Mouse (Mus musculus) stomach, postnatal 0 days (tissue): ENCODE measurements around the gene Prr9. TPM values are rescaled to one million over a fixed set of nuclear protein-coding genes. Genes with fewer than 3 reads are reported as not detected.

ENCODE experiments used
- ATAC-seq: fragments of 200-750 bp; cut with Nextera tagmentation; 2 replicates; pipeline ENCODE4 v1.8.0; 2017; ENCODE audit not compliant: low FRiP score, low TSS enrichment
- DNase-seq: peaks from one replicate; pipeline ENCODE4 v3.0.0-alpha.2; 2016; ENCODE audit warnings: low spot score
- H3K27ac ChIP-seq: fragments of 300-500 bp; sonication (generic); replicated peaks from 2 replicates; pipeline ENCODE4 v1.5.1; 2014; ENCODE audit warnings: mild to moderate bottlenecking, control low read depth
- H3K27me3 ChIP-seq: fragments of 300-500 bp; sonication (generic); 2 replicates; pipeline ENCODE4 v1.6.1; 2014; ENCODE audit warnings: low read length; ENCODE audit not compliant: control insufficient read depth, insufficient read depth
- H3K36me3 ChIP-seq: fragments of 300-500 bp; sonication (generic); 2 replicates; pipeline ENCODE4 v1.6.1; 2014; ENCODE audit warnings: low read length, mixed read lengths; ENCODE audit not compliant: control insufficient read depth, insufficient read depth
- H3K4me1 ChIP-seq: fragments of 300-500 bp; sonication (generic); replicated peaks from 2 replicates; pipeline ENCODE4 v1.6.1; 2014; ENCODE audit warnings: antibody characterized with exemption; ENCODE audit not compliant: control insufficient read depth, insufficient read depth
- H3K4me2 ChIP-seq: fragments of 300-500 bp; sonication (generic); replicated peaks from 2 replicates; pipeline ENCODE4 v1.6.1; 2014; ENCODE audit warnings: low read depth, mild to moderate bottlenecking, control low read depth, moderate library complexity
- H3K4me3 ChIP-seq: fragments of 300-500 bp; sonication (generic); 2 replicates; pipeline ENCODE4 v1.5.1; 2014; ENCODE audit warnings: low read depth, low read length, control low read depth
- H3K9ac ChIP-seq: fragments of 300-500 bp; sonication (generic); 2 replicates; pipeline ENCODE4 v1.6.1; 2014; ENCODE audit warnings: mild to moderate bottlenecking, low read length, control low read depth, mixed read lengths
- H3K9me3 ChIP-seq: fragments of 300-500 bp; sonication (generic); 2 replicates; pipeline ENCODE4 v1.6.1; 2016; ENCODE audit warnings: low read length; ENCODE audit not compliant: control insufficient read depth
- CTCF ChIP-seq: IDR thresholded peaks from 2 replicates; pipeline ENCODE4 v1.5.1; 2016; ENCODE audit warnings: antibody characterized with exemption, low read depth, mild to moderate bottlenecking, moderate library complexity
- EP300 ChIP-seq: optimal IDR thresholded peaks from 2 replicates; pipeline ENCODE3; 2016; ENCODE audit warnings: antibody characterized with exemption
- WGBS: fragments of 180-500 bp; shearing (Covaris S2); extraction: QIAGEN DNeasy Blood & Tissue Kit; methylation state at CpG from one replicate; pipeline ENCODE4 v1.1.7; 2014; 5-methylcytosine and 5-hydroxymethylcytosine counted together
- polyA plus RNA-seq: library from polyadenylated mRNA; unstranded; fragments of >200 nt; fragmentation: Nextera tagmentation; extraction: Ambion mirVana; gene quantifications from 2 replicates; pipeline ENCODE4 v1.2.1, GENCODE M21; 2015

The Prr9 gene
- polyA plus RNA-seq, 1 experiment from 2014 or later, result 2.9 TPM

DNA sequence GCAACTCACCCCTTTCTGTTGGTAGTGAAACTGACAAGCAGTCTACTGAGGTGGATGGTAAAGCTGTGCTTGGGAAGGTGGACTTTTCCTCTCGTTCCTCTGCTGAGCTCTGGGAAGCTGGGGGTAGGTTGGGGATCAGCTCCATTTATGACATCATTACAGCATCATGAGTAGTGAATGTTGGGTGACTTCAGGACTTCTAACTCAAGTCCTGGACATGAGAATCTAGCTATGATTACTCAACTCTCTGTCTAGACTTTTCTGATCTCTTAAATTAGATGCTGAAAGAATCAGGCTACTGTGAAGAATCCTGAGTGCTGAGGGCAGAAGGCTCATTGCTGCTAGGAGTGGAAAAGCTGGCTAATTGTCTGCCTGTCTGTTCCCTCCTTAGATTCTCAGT, 18.9 kb upstream of the Prr9 start, which contains the start of gene Lelp1:
TSS of gene Lelp1 (minus strand) at position 101 of the 400 bp plus-strand sequence.
- H3K4me1 ChIP-seq, result no peaks in the 10 kb centered on the region
- H3K4me2 ChIP-seq, result no peak within 1 kb of the TSS
- H3K9ac ChIP-seq, result no peak within 1 kb of the TSS
- ATAC-seq (no peak), DNase-seq (no peak)
- no peak within 1 kb of the TSS for H3K4me3 ChIP-seq
- WGBS, result 81% methylated on average over 1 of the region's 1 CpGs
- H3K27me3 ChIP-seq, result no peaks in the 10 kb centered on the region
- no peaks in the 10 kb centered on the region for H3K36me3 ChIP-seq
- TF ChIP-seq EP300, result no peak
- H3K27ac ChIP-seq, result no peak within 1 kb of the TSS
- H3K9me3 ChIP-seq, result no peaks in the 10 kb centered on the region

GRCm38 (mm10) chr3:92120902-92121301, 2.8 kb downstream of the Prr9 start:
- no peak for ATAC-seq
- H3K9ac ChIP-seq, result no peak overlapping the region
- H3K4me1 ChIP-seq, result no peaks in the 10 kb centered on the region
- no peak for DNase-seq
- WGBS, result 79% methylated on average over 3 of the region's 3 CpGs
- H3K27me3 ChIP-seq, result no peaks in the 10 kb centered on the region
- no peaks in the 10 kb centered on the region for H3K9me3 ChIP-seq
- no peak for TF ChIP-seq CTCF
- no peak for TF ChIP-seq EP300
- no peak overlapping the region for H3K4me2 ChIP-seq
- no peaks in the 10 kb centered on the region for H3K36me3 ChIP-seq
- H3K27ac ChIP-seq, result no peak overlapping the region
- H3K4me3 ChIP-seq, result no peak overlapping the region

GRCm38 (mm10) chr3:92117930-92118329, 5.8 kb downstream of the Prr9 start:
- no peaks in the 10 kb centered on the region for H3K27me3 ChIP-seq
- no peak overlapping the region for H3K27ac ChIP-seq
- no peak overlapping the region for H3K9ac ChIP-seq
- TF ChIP-seq EP300, result no peak
- peak; percentile 83 for TF ChIP-seq CTCF
- no peak overlapping the region for H3K4me2 ChIP-seq
- 19% methylated on average over 3 of the region's 3 CpGs for WGBS
- no peak overlapping the region for H3K4me3 ChIP-seq
- ATAC-seq, result peak; percentile 87
- H3K9me3 ChIP-seq, result no peaks in the 10 kb centered on the region
- no peaks in the 10 kb centered on the region for H3K4me1 ChIP-seq
- peak; percentile 44 for DNase-seq
- no peaks in the 10 kb centered on the region for H3K36me3 ChIP-seq

DNA sequence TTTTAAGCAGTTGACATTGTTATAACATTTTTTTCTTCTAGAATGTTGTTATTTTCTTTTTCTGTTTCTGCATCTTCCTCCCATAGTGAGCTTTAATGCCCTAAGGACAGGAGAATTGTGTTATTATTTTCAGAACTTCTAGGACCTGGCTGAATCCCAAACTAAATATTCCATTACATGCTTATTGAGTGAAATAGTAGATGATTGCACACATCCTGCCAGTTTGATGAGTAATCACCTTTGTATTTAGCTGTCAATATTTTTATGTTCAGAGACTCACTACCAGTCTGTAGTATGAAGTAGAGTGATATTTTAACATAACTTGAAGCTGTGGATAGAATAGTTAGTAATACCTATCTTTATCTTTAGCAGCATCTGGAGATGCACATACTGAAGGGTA, 12.2 kb downstream of the Prr9 start:
- Histone ChIP-seq H3K4me3 (no peak overlapping the region), H3K27ac (no peak overlapping the region), H3K4me2 (no peak overlapping the region), H3K36me3 (no peaks in the 10 kb centered on the region), H3K27me3 (no peaks in the 10 kb centered on the region), H3K4me1 (no peaks in the 10 kb centered on the region), H3K9ac (no peak overlapping the region), H3K9me3 (no peaks in the 10 kb centered on the region)
- DNase-seq (no peak), ATAC-seq (no peak)
- no peak for TF ChIP-seq EP300
- no peak for TF ChIP-seq CTCF

DNA sequence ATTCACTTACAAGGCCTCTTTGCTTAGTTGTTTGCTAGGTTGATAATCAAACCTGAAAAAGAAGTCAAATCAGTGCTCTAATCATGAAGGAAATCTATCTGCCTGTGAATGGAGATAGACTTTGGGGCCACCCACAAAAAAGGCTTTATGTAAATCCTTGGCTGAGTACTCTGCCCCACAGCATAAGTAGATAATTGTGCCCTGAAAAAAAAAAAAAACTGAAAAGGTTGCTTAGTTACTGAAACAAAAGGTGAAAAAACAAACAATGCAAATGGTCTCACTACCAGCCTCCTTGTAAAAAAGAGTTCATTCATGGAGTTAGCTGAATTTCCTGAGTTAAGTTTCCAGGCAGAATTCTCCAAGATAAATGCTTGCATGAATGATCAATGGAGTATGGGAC, 13.0 kb downstream of the Prr9 start:
- Histone ChIP-seq H3K36me3 (no peaks in the 10 kb centered on the region), H3K4me2 (no peak overlapping the region), H3K27me3 (no peaks in the 10 kb centered on the region), H3K9ac (no peak overlapping the region), H3K27ac (no peak overlapping the region), H3K9me3 (no peaks in the 10 kb centered on the region), H3K4me1 (no peaks in the 10 kb centered on the region), H3K4me3 (no peak overlapping the region)
- DNase-seq (no peak), ATAC-seq (no peak)
- TF ChIP-seq EP300, result no peak
- TF ChIP-seq CTCF, result no peak

DNA sequence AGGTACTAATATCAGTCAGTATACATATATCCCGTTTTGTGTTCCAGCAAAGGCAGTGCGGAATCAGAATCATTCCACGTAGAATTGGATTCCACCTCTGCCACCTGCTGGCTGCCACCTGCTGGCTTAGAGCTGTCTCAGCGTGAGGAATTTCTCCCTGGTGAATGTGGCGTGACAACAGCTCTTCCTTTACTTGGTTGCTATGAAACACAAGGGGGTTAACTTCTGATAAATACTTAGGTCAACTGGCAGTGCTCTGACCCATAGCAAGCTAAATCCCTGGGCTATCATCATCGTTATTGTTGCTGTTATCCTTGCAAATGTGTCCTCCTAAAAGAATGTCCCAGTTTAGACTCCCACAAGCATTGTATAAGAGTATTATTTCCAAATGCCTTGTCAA, 17.2 kb downstream of the Prr9 start:
- Histone ChIP-seq H3K27me3 (no peaks in the 10 kb centered on the region), H3K27ac (no peak overlapping the region), H3K9ac (no peak overlapping the region), H3K4me1 (no peaks in the 10 kb centered on the region), H3K9me3 (no peaks in the 10 kb centered on the region), H3K4me3 (no peak overlapping the region), H3K36me3 (no peaks in the 10 kb centered on the region), H3K4me2 (no peak overlapping the region)
- no peak for TF ChIP-seq EP300
- TF ChIP-seq CTCF, result peak; percentile 79
- DNase-seq (peak; percentile 39), ATAC-seq (no peak)
- WGBS, result 4% methylated on average over 6 of the region's 6 CpGs
